Mouse (Mus musculus): ENCODE results near the gene Dysf.

DNA sequence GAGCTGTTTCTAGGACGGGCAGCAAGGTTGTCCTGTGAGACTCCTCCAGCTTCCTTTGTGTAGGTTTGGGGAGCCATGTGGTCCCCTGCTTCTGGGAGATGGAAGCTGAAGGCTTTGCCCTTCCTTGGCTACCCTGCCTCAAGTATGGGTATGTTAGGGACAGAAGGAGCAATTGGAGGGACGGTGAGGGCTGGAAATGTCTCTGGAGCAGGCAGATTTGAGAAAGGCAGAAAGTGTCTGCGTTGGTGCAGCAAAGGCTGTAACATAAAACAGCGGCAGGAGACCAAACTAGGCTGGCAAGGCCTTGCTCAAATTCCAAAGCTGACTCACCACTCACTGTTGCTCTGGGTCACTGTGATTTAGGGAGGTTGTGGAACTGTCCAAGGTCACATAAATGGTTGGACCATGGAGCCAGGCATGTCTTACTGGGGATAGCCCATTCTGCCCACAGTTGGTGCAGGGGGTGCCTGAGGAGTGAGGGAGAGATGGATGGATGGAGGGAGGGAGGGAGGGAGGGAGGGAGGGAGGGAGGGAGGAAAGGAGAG, 148.2 kb downstream of the Dysf start:
- TF ChIP-seq GATA1 (IDR thresholded peaks at IDR 0.05; ENCODE audit: borderline replicate concordance, low read length) (no peak), FLI1 (IDR thresholded peaks at IDR 0.05; ENCODE audit: low read length) (no peak)

All from megakaryocyte, embryonic 14.5 days (primary cell).